Mouse (Mus musculus) hematopoietic stem cell, adult 5-6 weeks (primary cell): ENCODE measurements around the gene Dnal1. TPM values are rescaled to one million over a fixed set of nuclear protein-coding genes. Genes with fewer than 3 reads are reported as not detected.

ENCODE experiments used
- ATAC-seq, 2 experiments: fragments of 125-278 bp in 1 of 2; replicated peaks in 1 of 2; 2 replicates each; pipeline ENCODE4 v1.8.0; 2016 to 2017; ENCODE audit warnings: inconsistent platforms in 2 of 2, mild to moderate bottlenecking in 2 of 2, moderate number of reproducible peaks in 2 of 2, low read depth in 1 of 2, moderate TSS enrichment in 1 of 2; ENCODE audit not compliant: low FRiP score in 2 of 2, poor library complexity in 2 of 2, severe bottlenecking in 2 of 2, insufficient read depth in 1 of 2, low TSS enrichment in 1 of 2
- total RNA-seq: library from RNA; stranded (forward); fragments of 172-1452, 232-1000 nt; gene quantifications from 2 replicates; pipeline ENCODE4 v1.2.3, GENCODE M21; 2017

Dnal1 gene
- total RNA-seq, 1 experiment from 2014 or later = 2.9 TPM

- ATAC-seq = peak; percentile 78 to 87
These were observed 61.5 kb downstream of the Dnal1 start for GRCm38 (mm10) chr12:84175659-84176061.

- ATAC-seq = peak in 1 of 2 experiments; percentile 2; a peak in 1 of 4 replicates
These were observed 62.1 kb downstream of the Dnal1 start for GRCm38 (mm10) chr12:84176126-84176769.

GRCm38 (mm10) chr12:84176886-84177765, 63.0 kb downstream of the Dnal1 start:
- ATAC-seq = no peak

GRCm38 (mm10) chr12:84178052-84178451, 63.9 kb downstream of the Dnal1 start:
- no peak for ATAC-seq

GRCm38 (mm10) chr12:84178652-84179445, 64.7 kb downstream of the Dnal1 start:
- ATAC-seq = no peak

- ATAC-seq = no peak
These were observed 65.9 kb downstream of the Dnal1 start for GRCm38 (mm10) chr12:84180090-84180489.

- ATAC-seq = peak; percentile 69 to 70
These were observed 66.7 kb downstream of the Dnal1 start for GRCm38 (mm10) chr12:84180701-84181435.

- no peak for ATAC-seq
These were observed 67.8 kb downstream of the Dnal1 start for GRCm38 (mm10) chr12:84181999-84182398.

GRCm38 (mm10) chr12:84184979-84185378, 70.8 kb downstream of the Dnal1 start:
- ATAC-seq = no peak

- no peak for ATAC-seq
These were observed 71.4 kb downstream of the Dnal1 start for GRCm38 (mm10) chr12:84185547-84185946.

GRCm38 (mm10) chr12:84186536-84186935, 72.4 kb downstream of the Dnal1 start:
- ATAC-seq = no peak

- ATAC-seq = no peak
These were observed 72.8 kb downstream of the Dnal1 start for GRCm38 (mm10) chr12:84186950-84187349.

GRCm38 (mm10) chr12:84187752-84188601, 73.8 kb downstream of the Dnal1 start:
- peak; percentile 72 to 81 for ATAC-seq

- ATAC-seq = no peak
These were observed 74.8 kb downstream of the Dnal1 start for GRCm38 (mm10) chr12:84188881-84189444.

GRCm38 (mm10) chr12:84190151-84190820, 76.1 kb downstream of the Dnal1 start:
- no peak for ATAC-seq

- no peak for ATAC-seq
These were observed 77.0 kb downstream of the Dnal1 start for GRCm38 (mm10) chr12:84191190-84191589.
